Mouse (Mus musculus) lung, embryonic 16.5 days (tissue): ENCODE measurements at regions not wholly inside any gene's neighbourhood (a gene's known extent, or its start where the extent isn't known, plus 50 kb on each side); places are given as distances from the start of the nearest gene placed in this dataset.
A peak's percentile ranks its signal among the peaks of the same experiment; 100 is the strongest.

Source experiments
- ATAC-seq: fragments of 200-750 bp; cut with Nextera tagmentation; 2 replicates; pipeline ENCODE4 v1.8.0; 2017; ENCODE audit warnings: low read depth, mild to moderate bottlenecking, moderate library complexity
- H3K27ac ChIP-seq: fragments of 300-500 bp; sonication (generic); 2 replicates; pipeline ENCODE4 v1.5.1; 2014; ENCODE audit warnings: mild to moderate bottlenecking, control low read depth, low read length
- H3K27me3 ChIP-seq: fragments of 300-500 bp; sonication (generic); 2 replicates; pipeline ENCODE4 v1.6.1; 2014; ENCODE audit warnings: low read depth, low read length, mixed read lengths; ENCODE audit not compliant: control insufficient read depth, insufficient read depth
- H3K36me3 ChIP-seq: fragments of 300-500 bp; sonication (generic); 2 replicates; pipeline ENCODE4 v1.6.1; 2014; ENCODE audit warnings: low read length; ENCODE audit not compliant: control insufficient read depth, insufficient read depth
- H3K4me1 ChIP-seq: fragments of 300-500 bp; sonication (generic); replicated peaks from 2 replicates; pipeline ENCODE4 v1.6.1; 2014; ENCODE audit warnings: low read length, mixed read lengths; ENCODE audit not compliant: control insufficient read depth, insufficient read depth
- H3K4me2 ChIP-seq: fragments of 300-500 bp; sonication (generic); 2 replicates; pipeline ENCODE4 v1.6.1; 2014; ENCODE audit warnings: low read depth, low read length, control low read depth
- H3K4me3 ChIP-seq: fragments of 300-500 bp; sonication (generic); 2 replicates; pipeline ENCODE4 v1.5.1; 2014; ENCODE audit warnings: mild to moderate bottlenecking, low read length, control low read depth
- H3K9ac ChIP-seq: fragments of 300-500 bp; sonication (generic); 2 replicates; pipeline ENCODE4 v1.6.1; 2014; ENCODE audit warnings: low read length, control low read depth
- H3K9me3 ChIP-seq: fragments of 300-500 bp; sonication (generic); 2 replicates; pipeline ENCODE4 v1.6.1; 2016; ENCODE audit warnings: low read length; ENCODE audit not compliant: control insufficient read depth
- WGBS: fragments of 180-500 bp; shearing (Covaris S2); extraction: QIAGEN DNeasy Blood & Tissue Kit; methylation state at CpG from one replicate; pipeline ENCODE4 v1.1.7; 2014; 5-methylcytosine and 5-hydroxymethylcytosine counted together

GRCm38 (mm10) chr6:54754810-54755209 lies 61.9 kb upstream of the Znrf2 start:
- Histone ChIP-seq H3K9me3 (no peaks in the 10 kb centered on the region), H3K4me2 (no peak overlapping the region), H3K36me3 (no peaks in the 10 kb centered on the region), H3K4me3 (no peak overlapping the region), H3K9ac (no peak overlapping the region), H3K4me1 (peaks cover 12% of the 10 kb centered on the region; the same call in 1 of the 2 replicates), H3K27me3 (no peaks in the 10 kb centered on the region), H3K27ac (no peak overlapping the region)
- no peak for ATAC-seq
- 78% methylated on average over 2 of the region's 2 CpGs for WGBS

DNA sequence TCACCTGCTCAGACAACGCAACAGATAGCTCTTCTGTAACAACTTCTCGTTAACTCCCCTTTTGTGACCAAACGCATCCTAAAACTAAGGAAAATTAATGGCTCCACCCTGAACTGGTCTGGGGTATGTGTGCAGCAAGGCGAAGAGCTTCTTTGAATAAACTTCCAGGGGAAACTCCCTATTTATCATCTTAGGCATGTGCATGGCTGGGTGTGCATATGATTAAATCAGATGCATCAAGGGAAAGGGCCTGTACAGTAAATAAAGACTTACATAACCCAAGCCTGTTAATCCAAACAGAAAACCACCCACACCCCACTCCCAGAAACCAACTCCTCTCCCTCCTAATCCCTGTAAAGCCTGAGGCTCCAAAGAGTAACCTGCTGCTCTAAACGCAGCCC lies 59.2 kb upstream of the Znrf2 start:
- Histone ChIP-seq H3K9ac (no peak overlapping the region), H3K27me3 (no peaks in the 10 kb centered on the region), H3K36me3 (no peaks in the 10 kb centered on the region), H3K4me1 (peaks cover 18% of the 10 kb centered on the region), H3K27ac (no peak overlapping the region), H3K4me3 (no peak overlapping the region), H3K9me3 (no peaks in the 10 kb centered on the region), H3K4me2 (no peak overlapping the region)
- 0 out of 2 replicates have a peak, but pooled peaks have one; percentile 8 for ATAC-seq
- 45% methylated on average over 5 of the region's 5 CpGs for WGBS

- no peaks in the 10 kb centered on the region for H3K27me3 ChIP-seq
- H3K36me3 ChIP-seq, result no peaks in the 10 kb centered on the region
- 17% methylated on average over 2 of the region's 2 CpGs for WGBS
- ATAC-seq, result peak; percentile 79
- no peak overlapping the region for H3K4me2 ChIP-seq
- H3K4me3 ChIP-seq, result no peak overlapping the region
- no peak overlapping the region for H3K27ac ChIP-seq
- H3K9ac ChIP-seq, result no peak overlapping the region
- H3K4me1 ChIP-seq, result peaks cover 18% of the 10 kb centered on the region
- H3K9me3 ChIP-seq, result no peaks in the 10 kb centered on the region
Observed at GRCm38 (mm10) chr6:54758112-54758511, 58.6 kb upstream of the Znrf2 start.

- no peak overlapping the region for H3K4me3 ChIP-seq
- WGBS, result 49% methylated on average over 8 of the region's 8 CpGs
- H3K4me2 ChIP-seq, result no peak overlapping the region
- H3K27ac ChIP-seq, result no peak overlapping the region
- no peaks in the 10 kb centered on the region for H3K27me3 ChIP-seq
- no peaks in the 10 kb centered on the region for H3K36me3 ChIP-seq
- H3K9me3 ChIP-seq, result no peaks in the 10 kb centered on the region
- no peak for ATAC-seq
- H3K4me1 ChIP-seq, result peaks cover 18% of the 10 kb centered on the region
- no peak overlapping the region for H3K9ac ChIP-seq
Observed at GRCm38 (mm10) chr6:54759263-54759662, 57.5 kb upstream of the Znrf2 start.

DNA sequence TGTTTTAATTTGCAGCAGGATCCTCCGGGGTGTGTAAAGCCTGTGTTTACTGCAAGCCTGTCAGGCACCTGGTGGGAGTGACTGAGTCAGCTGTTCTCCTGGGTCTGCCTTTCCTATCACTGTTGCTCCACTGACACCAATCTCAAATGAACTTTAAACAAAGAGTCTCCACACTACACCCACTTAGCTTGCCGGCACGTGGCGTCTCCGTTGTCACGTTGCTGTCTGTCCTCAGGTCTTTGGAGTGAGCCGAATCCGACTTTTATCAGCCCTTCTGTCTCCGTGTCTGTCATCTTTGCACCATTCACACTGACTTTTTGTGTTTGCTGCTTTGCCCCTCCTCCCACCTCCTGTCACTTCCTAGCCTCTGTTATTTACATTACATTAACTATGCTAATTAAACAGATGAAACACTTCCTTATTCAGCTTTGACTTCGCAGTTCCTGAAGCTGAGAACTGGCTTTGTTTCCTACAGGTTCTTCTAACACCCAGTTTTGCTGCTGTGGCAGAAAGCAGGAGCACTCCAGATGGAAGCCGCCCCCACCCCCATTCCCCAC lies 56.7 kb upstream of the Znrf2 start:
- H3K9ac ChIP-seq, result no peak overlapping the region
- WGBS, result 1% methylated on average over 11 of the region's 11 CpGs
- no peak for ATAC-seq
- H3K27me3 ChIP-seq, result no peaks in the 10 kb centered on the region
- H3K4me2 ChIP-seq, result peak overlapping the region; percentile 23; the same call in 1 of the 2 replicates
- H3K27ac ChIP-seq, result no peak overlapping the region
- H3K36me3 ChIP-seq, result no peaks in the 10 kb centered on the region
- peaks cover 18% of the 10 kb centered on the region for H3K4me1 ChIP-seq
- no peak overlapping the region for H3K4me3 ChIP-seq
- H3K9me3 ChIP-seq, result no peaks in the 10 kb centered on the region

GRCm38 (mm10) chr6:54760541-54760940 lies 56.2 kb upstream of the Znrf2 start:
- WGBS, result 32% methylated on average over 2 of the region's 2 CpGs
- H3K4me2 ChIP-seq, result no peak overlapping the region

GRCm38 (mm10) chr6:54762021-54762420 lies 54.7 kb upstream of the Znrf2 start:
- Histone ChIP-seq H3K4me1 (peaks cover 18% of the 10 kb centered on the region), H3K4me2 (no peak overlapping the region), H3K4me3 (no peak overlapping the region), H3K27ac (no peak overlapping the region), H3K36me3 (no peaks in the 10 kb centered on the region), H3K27me3 (no peaks in the 10 kb centered on the region), H3K9me3 (no peaks in the 10 kb centered on the region), H3K9ac (no peak overlapping the region)
- WGBS, result 61% methylated on average over 5 of the region's 5 CpGs
- ATAC-seq, result no peak

More at GRCm38 (mm10) chr6:54760541-54760940, 56.2 kb upstream of the Znrf2 start:
- ATAC-seq, result no peak
- Histone ChIP-seq H3K36me3 (no peaks in the 10 kb centered on the region), H3K27ac (no peak overlapping the region), H3K4me1 (peaks cover 18% of the 10 kb centered on the region), H3K9ac (no peak overlapping the region), H3K27me3 (no peaks in the 10 kb centered on the region), H3K4me3 (no peak overlapping the region), H3K9me3 (no peaks in the 10 kb centered on the region)

DNA sequence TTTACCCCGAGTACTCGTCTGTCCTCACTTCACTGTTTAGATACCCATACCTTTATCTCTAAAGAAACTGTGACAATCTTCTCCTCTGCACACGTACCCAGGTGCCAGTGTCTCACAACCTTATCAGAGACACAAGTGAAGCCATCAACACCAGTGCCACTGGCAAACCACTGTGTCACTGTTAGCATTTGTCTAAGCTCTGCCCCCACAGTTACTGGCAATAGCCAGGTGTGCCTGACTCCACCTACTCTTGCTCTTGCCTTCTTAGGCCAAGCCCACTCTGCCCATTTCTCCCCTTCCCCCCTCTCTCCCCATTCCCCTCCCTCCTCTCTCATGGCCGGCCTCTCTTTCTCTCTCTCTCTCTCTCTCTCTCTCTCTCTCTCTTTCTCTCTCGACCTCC lies 54.2 kb upstream of the Znrf2 start:
- Histone ChIP-seq H3K4me2 (no peak overlapping the region), H3K36me3 (no peaks in the 10 kb centered on the region), H3K4me1 (peaks cover 18% of the 10 kb centered on the region), H3K9ac (no peak overlapping the region), H3K27ac (no peak overlapping the region), H3K4me3 (no peak overlapping the region), H3K27me3 (no peaks in the 10 kb centered on the region), H3K9me3 (no peaks in the 10 kb centered on the region)
- no peak for ATAC-seq
- 17% methylated on average over 5 of the region's 5 CpGs for WGBS

DNA sequence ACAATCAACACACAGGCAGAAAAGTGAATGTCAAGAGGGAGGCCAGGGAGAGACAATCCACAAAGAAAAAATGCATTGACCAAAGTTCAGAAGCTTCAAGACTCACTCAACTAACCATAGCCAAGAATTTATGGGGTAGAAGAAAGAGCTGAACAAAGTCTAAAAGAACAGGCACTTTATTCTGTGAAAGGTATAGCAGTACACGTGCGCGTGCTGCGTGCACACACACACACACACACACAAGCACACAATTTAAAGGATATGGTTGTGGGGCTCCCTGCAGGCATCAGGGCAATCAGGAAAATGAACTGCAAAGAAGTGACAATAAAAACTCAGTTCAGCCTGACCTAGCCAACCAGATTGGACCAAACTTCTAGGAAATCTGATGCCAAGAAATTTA lies 53.0 kb upstream of the Znrf2 start:
- no peaks in the 10 kb centered on the region for H3K36me3 ChIP-seq
- no peaks in the 10 kb centered on the region for H3K9me3 ChIP-seq
- H3K27ac ChIP-seq, result no peak overlapping the region
- no peak for ATAC-seq
- peaks cover 11% of the 10 kb centered on the region for H3K4me1 ChIP-seq
- no peak overlapping the region for H3K4me2 ChIP-seq
- H3K4me3 ChIP-seq, result no peak overlapping the region
- H3K9ac ChIP-seq, result no peak overlapping the region
- WGBS, result 90% methylated on average over 4 of the region's 4 CpGs
- no peaks in the 10 kb centered on the region for H3K27me3 ChIP-seq

GRCm38 (mm10) chr6:54765715-54766114 lies 51.0 kb upstream of the Znrf2 start:
- ATAC-seq, result no peak
- H3K27me3 ChIP-seq, result no peaks in the 10 kb centered on the region
- H3K27ac ChIP-seq, result no peak overlapping the region
- no peak overlapping the region for H3K4me3 ChIP-seq
- WGBS, result 67% methylated on average over 2 of the region's 2 CpGs
- no peaks in the 10 kb centered on the region for H3K36me3 ChIP-seq
- no peaks in the 10 kb centered on the region for H3K9me3 ChIP-seq
- no peaks in the 10 kb centered on the region for H3K4me1 ChIP-seq
- H3K9ac ChIP-seq, result no peak overlapping the region
- no peak overlapping the region for H3K4me2 ChIP-seq
